Mouse (Mus musculus): Measurements from ENCODE around the gene Gfra4. TPM values are rescaled to one million over a fixed set of nuclear protein-coding genes. Genes with fewer than 3 reads are reported as not detected.

The Gfra4 gene
- polyA plus RNA-seq, 1 experiment from 2014 or later = 63.7 TPM

DNA sequence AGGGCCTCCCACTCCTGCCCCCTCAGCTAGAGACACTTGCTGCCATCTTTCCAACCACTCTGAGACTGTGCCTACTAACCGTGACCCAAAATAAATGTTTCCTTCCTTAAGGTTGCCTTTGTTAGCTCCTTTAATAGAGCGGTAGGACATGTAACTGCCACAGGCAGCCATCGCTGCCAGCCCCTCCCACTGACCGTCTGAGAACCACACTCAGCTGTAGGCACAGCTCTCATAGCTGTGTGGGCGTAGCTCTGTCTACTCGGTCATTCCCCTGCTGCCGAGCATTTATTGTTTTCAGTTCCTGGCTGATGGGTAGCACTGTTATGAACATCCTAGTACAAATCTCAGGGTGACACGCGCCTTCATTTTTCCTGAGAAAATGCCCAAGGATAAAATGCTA, 23.5 kb upstream of the Gfra4 start:
- WGBS = 67% methylated on average over 9 of the region's 9 CpGs
- Histone ChIP-seq H3K9me3 (ENCODE audit: control insufficient read depth, low read length) (no peaks in the 10 kb centered on the region), H3K9ac (replicated peaks; ENCODE audit: low read depth, low read length) (no peak overlapping the region)

DNA sequence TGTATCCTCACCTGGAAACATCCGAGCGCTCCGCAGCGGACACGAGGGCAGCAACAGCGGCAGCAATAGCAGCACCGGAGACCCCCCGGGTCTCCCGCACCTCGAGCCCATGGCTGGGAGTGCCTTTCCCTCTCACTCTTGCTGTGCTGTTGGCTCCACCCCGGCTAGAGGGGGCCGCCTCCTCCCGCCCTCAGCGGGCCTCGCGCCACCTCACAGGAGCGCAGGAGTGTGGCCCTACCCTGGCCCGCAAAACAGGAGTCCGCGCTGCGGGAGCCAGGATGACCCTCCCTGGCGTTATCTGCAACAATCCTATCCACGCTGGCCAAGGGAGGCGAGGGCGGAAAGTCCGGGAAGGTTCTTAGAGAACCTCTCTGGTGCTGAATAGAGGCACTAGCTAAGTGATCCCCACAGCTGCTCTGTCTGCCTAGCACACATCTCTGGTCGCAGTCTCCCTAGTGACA, 20.5 kb upstream of the Gfra4 start, which contains the start of gene Adam33:
Gene Adam33 (minus strand): TSS at position 411 of the 461 bp plus-strand sequence.
- Histone ChIP-seq H3K9me3 (ENCODE audit: control insufficient read depth, low read length) (no peaks in the 10 kb centered on the region), H3K4me3 (ENCODE audit: low read depth, low read length) (no peak within 1 kb of the TSS), H3K9ac (replicated peaks; ENCODE audit: low read depth, low read length) (no peak within 1 kb of the TSS), H3K27me3 (ENCODE audit: control insufficient read depth, insufficient read depth, low read length) (no peaks in the 10 kb centered on the region), H3K4me2 (ENCODE audit: low read depth, low read length) (peak within 1 kb of the TSS; percentile 37), H3K4me1 (ENCODE audit: control insufficient read depth, insufficient read depth, low read length) (0 out of 2 replicates have a peak, but pooled peaks cover 4% of the 10 kb centered on the region), H3K27ac (ENCODE audit: low read depth, low read length) (no peak within 1 kb of the TSS), H3K36me3 (ENCODE audit: control insufficient read depth, insufficient read depth, low read length) (no peaks in the 10 kb centered on the region)
- ATAC-seq (ENCODE audit: low read depth) = peak; percentile 51; the same call in 1 of the 2 replicates
- 5% methylated on average over 13 of the region's 27 CpGs for WGBS

More for the DNA sequence above, 23.5 kb upstream of the Gfra4 start:
- Histone ChIP-seq H3K4me3 (ENCODE audit: low read depth, low read length) (no peak overlapping the region), H3K27ac (ENCODE audit: low read depth, low read length) (no peak overlapping the region), H3K27me3 (ENCODE audit: control insufficient read depth, insufficient read depth, low read length) (no peaks in the 10 kb centered on the region), H3K36me3 (ENCODE audit: control insufficient read depth, insufficient read depth, low read length) (no peaks in the 10 kb centered on the region), H3K4me2 (ENCODE audit: low read depth, low read length) (no peak overlapping the region), H3K4me1 (ENCODE audit: control insufficient read depth, insufficient read depth, low read length) (0 out of 2 replicates have a peak, but pooled peaks cover 4% of the 10 kb centered on the region)
- no peak for ATAC-seq (ENCODE audit: low read depth)

DNA sequence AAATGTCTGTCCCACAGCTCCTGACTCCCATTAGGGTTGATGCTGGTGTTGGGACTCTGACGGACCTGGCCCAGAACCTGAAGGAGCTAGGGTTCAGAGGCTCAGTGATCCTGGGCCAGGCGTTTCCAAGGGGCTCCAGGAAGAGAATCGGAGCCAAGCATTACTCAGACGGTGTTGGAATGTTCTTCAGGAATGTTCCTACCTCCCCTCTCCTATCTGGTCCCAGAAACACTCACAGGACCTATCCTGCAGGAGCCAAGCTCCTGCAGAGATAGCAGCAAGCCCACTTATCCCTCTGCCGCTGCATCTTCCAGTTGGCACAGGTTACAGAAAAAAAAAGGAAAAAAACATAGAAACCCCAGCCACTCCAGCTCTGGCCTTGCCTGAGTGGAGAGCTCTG, 18.7 kb upstream of the Gfra4 start:
- no peak overlapping the region for H3K4me3 ChIP-seq (ENCODE audit: low read depth, low read length)
- H3K9ac ChIP-seq (replicated peaks; ENCODE audit: low read depth, low read length) = no peak overlapping the region
- no peak overlapping the region for H3K27ac ChIP-seq (ENCODE audit: low read depth, low read length)
- H3K4me1 ChIP-seq (ENCODE audit: control insufficient read depth, insufficient read depth, low read length) = 0 out of 2 replicates have a peak, but pooled peaks cover 4% of the 10 kb centered on the region
- no peak overlapping the region for H3K4me2 ChIP-seq (ENCODE audit: low read depth, low read length)
- no peaks in the 10 kb centered on the region for H3K27me3 ChIP-seq (ENCODE audit: control insufficient read depth, insufficient read depth, low read length)
- no peak for ATAC-seq (ENCODE audit: low read depth)
- 85% methylated on average over 5 of the region's 5 CpGs for WGBS
- no peaks in the 10 kb centered on the region for H3K36me3 ChIP-seq (ENCODE audit: control insufficient read depth, insufficient read depth, low read length)
- H3K9me3 ChIP-seq (ENCODE audit: control insufficient read depth, low read length) = no peaks in the 10 kb centered on the region

DNA sequence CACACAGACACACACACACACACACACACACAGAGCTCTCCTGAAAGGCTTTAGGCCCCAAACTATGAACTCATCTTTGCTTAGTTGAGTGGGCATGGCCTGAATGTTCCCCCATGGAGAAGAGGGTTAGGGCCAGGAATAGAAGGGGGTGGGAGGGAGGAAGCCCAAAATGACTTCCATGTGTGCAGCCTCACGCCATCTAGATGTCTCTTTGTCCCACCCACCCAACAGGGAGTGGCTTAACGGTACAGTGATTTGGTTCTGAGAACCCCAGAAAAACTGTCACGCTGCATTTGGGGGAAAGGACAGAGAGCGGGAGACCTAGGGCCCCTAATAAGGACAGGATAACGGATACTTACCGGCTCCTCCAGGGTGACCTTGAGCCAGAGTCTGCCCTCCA, 17.9 kb upstream of the Gfra4 start:
- Histone ChIP-seq H3K36me3 (ENCODE audit: control insufficient read depth, insufficient read depth, low read length) (no peaks in the 10 kb centered on the region), H3K27ac (ENCODE audit: low read depth, low read length) (no peak overlapping the region), H3K9ac (replicated peaks; ENCODE audit: low read depth, low read length) (no peak overlapping the region), H3K4me3 (ENCODE audit: low read depth, low read length) (no peak overlapping the region), H3K4me1 (ENCODE audit: control insufficient read depth, insufficient read depth, low read length) (0 out of 2 replicates have a peak, but pooled peaks cover 4% of the 10 kb centered on the region), H3K27me3 (ENCODE audit: control insufficient read depth, insufficient read depth, low read length) (no peaks in the 10 kb centered on the region), H3K4me2 (ENCODE audit: low read depth, low read length) (no peak overlapping the region), H3K9me3 (ENCODE audit: control insufficient read depth, low read length) (no peaks in the 10 kb centered on the region)
- 59% methylated on average over 6 of the region's 6 CpGs for WGBS
- no peak for ATAC-seq (ENCODE audit: low read depth)

DNA sequence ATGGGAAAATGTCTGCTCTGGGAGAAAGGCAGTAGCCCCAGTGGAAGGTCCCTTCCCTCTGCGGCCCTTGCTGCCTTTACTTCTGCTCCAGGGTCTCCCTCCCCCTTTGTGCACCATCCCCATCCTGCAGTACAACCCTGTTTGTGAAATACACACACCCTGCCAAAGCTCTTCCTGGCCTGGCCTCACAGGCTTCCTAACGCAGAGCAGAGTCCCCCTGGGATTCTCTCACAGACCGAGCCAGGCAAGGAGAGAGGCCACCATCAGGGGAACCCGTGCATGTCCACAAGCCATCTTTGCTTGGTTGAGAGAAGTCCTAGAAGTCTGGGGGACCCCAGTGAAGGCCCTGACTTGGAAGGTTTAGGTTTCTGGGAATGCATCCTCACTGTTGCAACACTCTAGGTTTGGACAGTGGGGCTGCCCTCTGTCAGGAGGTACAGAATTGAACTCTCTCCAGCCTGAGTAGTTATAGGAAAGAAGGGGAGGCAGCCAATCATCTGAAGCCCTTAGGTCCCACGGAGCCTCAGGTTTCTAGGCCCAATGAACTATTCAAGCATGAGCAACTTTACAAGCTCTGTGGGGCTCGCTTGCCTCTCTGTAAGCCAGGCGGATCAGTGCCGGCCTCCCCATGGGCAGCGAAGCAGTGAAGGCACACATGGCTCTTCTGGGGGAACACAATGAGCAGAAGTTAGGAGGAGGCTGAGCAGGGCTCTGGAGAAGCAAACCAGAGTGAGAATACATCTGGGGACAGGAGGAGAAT, 17.1 kb upstream of the Gfra4 start:
- H3K27ac ChIP-seq (ENCODE audit: low read depth, low read length) = no peak overlapping the region
- H3K4me1 ChIP-seq (ENCODE audit: control insufficient read depth, insufficient read depth, low read length) = 0 out of 2 replicates have a peak, but pooled peaks cover 4% of the 10 kb centered on the region
- no peak for ATAC-seq (ENCODE audit: low read depth)
- peaks cover 3% of the 10 kb centered on the region for H3K27me3 ChIP-seq (ENCODE audit: control insufficient read depth, insufficient read depth, low read length)
- no peak overlapping the region for H3K4me3 ChIP-seq (ENCODE audit: low read depth, low read length)
- no peaks in the 10 kb centered on the region for H3K36me3 ChIP-seq (ENCODE audit: control insufficient read depth, insufficient read depth, low read length)
- no peak overlapping the region for H3K4me2 ChIP-seq (ENCODE audit: low read depth, low read length)
- no peaks in the 10 kb centered on the region for H3K9me3 ChIP-seq (ENCODE audit: control insufficient read depth, low read length)
- no peak overlapping the region for H3K9ac ChIP-seq (replicated peaks; ENCODE audit: low read depth, low read length)
- 56% methylated on average over 9 of the region's 9 CpGs for WGBS

DNA sequence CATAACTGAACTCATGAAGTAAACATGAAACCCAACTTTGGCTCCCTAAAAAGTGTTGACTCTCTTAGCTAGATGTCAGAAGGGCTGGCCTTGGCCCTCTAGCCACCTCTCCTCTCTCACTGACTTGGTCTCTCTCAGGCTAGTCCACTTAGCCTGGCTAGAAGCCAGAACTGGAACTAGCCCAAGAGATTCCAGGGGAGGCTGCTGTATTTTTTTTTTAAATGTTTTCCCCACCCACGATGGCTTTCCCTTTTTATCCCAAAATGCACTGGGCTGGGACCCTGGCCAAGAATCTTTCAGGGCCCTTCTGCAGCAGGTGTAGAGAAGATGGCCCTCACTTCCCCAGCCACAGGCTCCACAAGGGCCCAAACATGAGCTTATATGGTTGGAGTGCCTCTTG, 16.5 kb upstream of the Gfra4 start:
- ATAC-seq (ENCODE audit: low read depth) = no peak

DNA sequence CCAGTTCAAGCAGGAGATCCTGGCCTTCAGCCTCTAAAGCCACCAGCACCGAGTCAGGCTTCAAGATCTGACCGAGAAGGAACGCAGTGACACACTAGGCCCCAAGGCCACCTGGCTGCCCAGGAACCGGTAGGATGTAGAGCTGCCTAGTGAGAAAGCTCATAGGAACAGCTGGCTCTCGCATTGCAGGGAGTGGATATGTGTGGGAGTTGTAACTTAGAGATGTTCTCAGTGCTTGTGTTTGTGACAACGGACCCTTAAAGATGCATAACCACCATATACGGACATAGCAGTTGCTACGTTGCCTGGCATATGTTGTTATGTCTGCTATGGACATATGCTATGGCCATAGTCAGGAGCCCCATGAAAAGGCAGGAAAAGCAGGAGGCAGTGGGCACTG, 15.8 kb upstream of the Gfra4 start:
- H3K27me3 ChIP-seq (ENCODE audit: control insufficient read depth, insufficient read depth, low read length) = peaks cover 16% of the 10 kb centered on the region
- 93% methylated on average over 8 of the region's 8 CpGs for WGBS

More for the DNA sequence above, 16.5 kb upstream of the Gfra4 start:
- Histone ChIP-seq H3K27ac (ENCODE audit: low read depth, low read length) (no peak overlapping the region), H3K4me3 (ENCODE audit: low read depth, low read length) (no peak overlapping the region), H3K9ac (replicated peaks; ENCODE audit: low read depth, low read length) (no peak overlapping the region), H3K9me3 (ENCODE audit: control insufficient read depth, low read length) (no peaks in the 10 kb centered on the region), H3K4me2 (ENCODE audit: low read depth, low read length) (no peak overlapping the region), H3K4me1 (ENCODE audit: control insufficient read depth, insufficient read depth, low read length) (peaks cover 6% of the 10 kb centered on the region), H3K36me3 (ENCODE audit: control insufficient read depth, insufficient read depth, low read length) (no peaks in the 10 kb centered on the region), H3K27me3 (ENCODE audit: control insufficient read depth, insufficient read depth, low read length) (peaks cover 9% of the 10 kb centered on the region)
- 54% methylated on average over 1 of the region's 1 CpGs for WGBS

DNA sequence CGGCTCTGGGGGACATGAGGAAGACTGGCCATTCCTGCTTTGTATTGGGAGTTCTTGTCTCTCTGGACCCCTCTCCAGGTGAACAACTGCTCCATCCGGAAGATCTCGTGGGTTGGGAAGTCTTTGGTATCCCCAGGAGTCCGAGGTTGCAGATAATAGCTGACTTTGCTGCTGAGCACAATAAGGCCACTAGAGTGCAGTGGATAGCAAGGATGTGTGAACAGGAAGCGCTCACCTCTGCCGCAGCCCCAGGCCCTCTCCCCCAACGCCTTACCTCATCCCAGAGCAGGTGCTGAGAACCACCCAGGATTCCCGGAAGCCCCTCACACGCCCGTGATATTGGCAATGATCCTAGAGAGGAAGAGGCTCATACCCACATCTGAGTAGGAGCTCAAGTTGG, 13.3 kb upstream of the Gfra4 start:
- Histone ChIP-seq H3K27me3 (ENCODE audit: control insufficient read depth, insufficient read depth, low read length) (peaks cover 31% of the 10 kb centered on the region), H3K4me2 (ENCODE audit: low read depth, low read length) (no peak overlapping the region), H3K4me1 (ENCODE audit: control insufficient read depth, insufficient read depth, low read length) (peaks cover 12% of the 10 kb centered on the region), H3K4me3 (ENCODE audit: low read depth, low read length) (no peak overlapping the region), H3K9me3 (ENCODE audit: control insufficient read depth, low read length) (no peaks in the 10 kb centered on the region), H3K27ac (ENCODE audit: low read depth, low read length) (no peak overlapping the region), H3K9ac (replicated peaks; ENCODE audit: low read depth, low read length) (no peak overlapping the region), H3K36me3 (ENCODE audit: control insufficient read depth, insufficient read depth, low read length) (no peaks in the 10 kb centered on the region)
- WGBS = 2% methylated on average over 10 of the region's 10 CpGs
- ATAC-seq (ENCODE audit: low read depth) = peak; percentile 39; the same call in 1 of the 2 replicates

More for the DNA sequence above, 15.8 kb upstream of the Gfra4 start:
- H3K4me1 ChIP-seq (ENCODE audit: control insufficient read depth, insufficient read depth, low read length) = peaks cover 13% of the 10 kb centered on the region
- H3K9ac ChIP-seq (replicated peaks; ENCODE audit: low read depth, low read length) = no peak overlapping the region
- H3K4me3 ChIP-seq (ENCODE audit: low read depth, low read length) = no peak overlapping the region
- ATAC-seq (ENCODE audit: low read depth) = no peak
- H3K4me2 ChIP-seq (ENCODE audit: low read depth, low read length) = no peak overlapping the region
- H3K9me3 ChIP-seq (ENCODE audit: control insufficient read depth, low read length) = no peaks in the 10 kb centered on the region
- H3K36me3 ChIP-seq (ENCODE audit: control insufficient read depth, insufficient read depth, low read length) = no peaks in the 10 kb centered on the region
- H3K27ac ChIP-seq (ENCODE audit: low read depth, low read length) = no peak overlapping the region

DNA sequence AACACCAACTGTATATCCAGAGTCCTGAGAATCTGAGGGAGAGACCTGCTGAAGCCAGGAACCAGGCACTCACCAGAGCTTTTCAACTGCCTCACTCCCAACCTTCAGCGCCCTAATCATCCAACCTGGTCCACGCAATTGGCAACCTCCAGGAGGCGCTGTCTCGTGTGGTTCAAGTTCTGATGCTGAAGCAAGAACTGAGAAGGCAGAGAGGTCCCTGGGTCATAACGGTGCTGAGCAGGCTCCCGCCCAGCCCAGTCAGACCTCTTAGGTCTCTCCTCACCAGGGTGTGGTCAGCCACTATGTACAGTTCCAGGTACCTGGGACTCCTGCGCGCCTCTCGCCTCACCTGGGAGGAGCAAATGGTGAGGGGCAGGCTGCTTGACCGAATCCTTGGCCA, 12.7 kb upstream of the Gfra4 start:
- H3K36me3 ChIP-seq (ENCODE audit: control insufficient read depth, insufficient read depth, low read length) = no peaks in the 10 kb centered on the region
- no peak overlapping the region for H3K27ac ChIP-seq (ENCODE audit: low read depth, low read length)
- no peak overlapping the region for H3K4me3 ChIP-seq (ENCODE audit: low read depth, low read length)
- peaks cover 31% of the 10 kb centered on the region for H3K27me3 ChIP-seq (ENCODE audit: control insufficient read depth, insufficient read depth, low read length)
- no peak overlapping the region for H3K4me2 ChIP-seq (ENCODE audit: low read depth, low read length)
- peaks cover 12% of the 10 kb centered on the region for H3K4me1 ChIP-seq (ENCODE audit: control insufficient read depth, insufficient read depth, low read length)
- H3K9me3 ChIP-seq (ENCODE audit: control insufficient read depth, low read length) = no peaks in the 10 kb centered on the region
- ATAC-seq (ENCODE audit: low read depth) = no peak
- 2% methylated on average over 10 of the region's 10 CpGs for WGBS
- H3K9ac ChIP-seq (replicated peaks; ENCODE audit: low read depth, low read length) = no peak overlapping the region

All from neural tube, embryonic 14.5 days (tissue).